Mouse (Mus musculus) frontal cortex, postnatal 36 days (tissue): Measurements from ENCODE around the gene Fam204a.

Experiments used
- DNase-seq, 2 experiments: peaks; one replicate each; pipeline ENCODE4 v3.0.0; 2022; ENCODE audit warnings: low spot score in 2 of 2

Gene Fam204a

GRCm38 (mm10) chr19:60160611-60161274 lies 65.8 kb downstream of the Fam204a start:
- DNase-seq: no peak

DNA sequence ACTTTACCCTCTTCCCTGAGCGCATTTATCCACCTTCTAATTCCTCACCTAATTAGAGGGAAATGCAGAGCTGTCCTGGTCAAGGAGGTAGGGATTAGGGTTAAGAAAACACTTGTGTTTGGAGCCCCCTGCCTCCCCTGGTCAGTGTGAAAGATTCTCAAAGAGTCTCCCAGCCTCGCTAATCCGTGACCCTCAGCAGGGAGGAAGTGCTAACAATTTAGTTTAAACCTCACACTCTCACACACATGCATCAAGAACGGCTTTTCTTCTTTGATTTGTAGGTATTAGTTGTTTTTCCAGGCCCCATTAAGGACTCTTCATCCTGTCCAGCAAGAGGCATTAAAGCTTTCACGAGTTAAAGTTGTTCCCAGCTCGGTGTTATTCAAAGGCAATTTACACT lies 66.7 kb downstream of the Fam204a start:
- DNase-seq: no peak

GRCm38 (mm10) chr19:60155266-60155665 lies 71.2 kb downstream of the Fam204a start:
- no peak for DNase-seq

GRCm38 (mm10) chr19:60153096-60153495 lies 73.4 kb downstream of the Fam204a start:
- DNase-seq: no peak

DNA sequence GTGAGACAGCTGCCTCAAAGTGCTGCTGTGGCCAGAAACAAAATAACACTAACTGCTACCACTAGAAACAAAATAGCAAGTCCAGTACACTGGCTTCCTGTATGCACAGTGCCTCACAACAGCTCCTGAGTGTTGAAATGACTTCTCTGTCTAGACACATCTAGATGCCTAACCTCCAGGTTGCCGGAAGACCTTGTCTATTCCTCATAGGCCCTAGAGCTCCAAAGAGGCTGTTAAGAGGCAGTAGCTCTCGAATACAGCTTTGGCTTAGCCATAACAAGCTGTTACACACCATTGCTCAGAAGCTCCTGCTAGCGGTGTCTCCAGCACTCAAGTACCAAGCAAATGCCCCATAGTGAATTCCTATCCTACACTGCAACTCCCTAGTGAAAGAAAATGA lies 76.4 kb downstream of the Fam204a start:
- DNase-seq: no peak

DNA sequence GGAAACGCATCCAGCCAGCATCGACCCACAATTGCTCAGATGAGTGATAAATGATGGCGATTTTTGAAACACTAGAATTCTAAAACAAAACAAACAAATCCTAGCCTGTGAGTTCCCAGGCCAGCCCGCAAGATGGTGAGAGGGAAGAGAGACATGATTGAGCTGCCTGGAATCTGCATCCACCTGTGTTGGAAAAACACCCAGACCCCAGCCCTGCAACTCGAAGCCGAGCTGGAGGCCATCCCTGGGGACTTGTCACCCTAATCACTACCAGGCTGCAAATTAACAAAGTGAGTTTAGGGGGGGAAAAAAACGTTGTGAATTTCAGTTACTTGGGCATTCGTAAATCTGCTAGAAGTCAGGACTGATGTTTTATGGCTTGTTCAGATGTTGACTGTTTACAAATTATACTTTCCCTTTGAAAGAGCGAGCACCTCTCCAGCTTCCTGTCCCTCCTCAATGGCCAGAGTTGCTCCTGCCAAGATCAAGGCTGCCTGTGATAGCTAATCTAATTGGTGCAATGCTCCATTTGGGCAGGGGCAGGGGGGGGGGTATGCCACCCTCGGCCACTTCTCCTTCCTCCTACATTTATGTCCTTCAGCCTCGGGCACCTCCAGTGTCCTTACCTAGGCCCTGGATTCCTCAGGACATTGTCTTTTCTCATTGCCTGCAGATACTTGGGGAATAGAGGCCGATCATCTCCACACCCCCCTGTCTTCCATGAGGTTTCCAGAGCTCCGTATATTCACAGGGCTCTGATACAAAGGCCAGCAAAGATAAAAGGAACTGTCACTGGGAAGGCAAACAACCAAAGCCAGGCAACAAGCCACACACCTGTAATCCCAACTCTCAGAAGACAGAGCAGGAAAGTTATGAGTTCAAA lies 77.2 kb downstream of the Fam204a start:
- no peak for DNase-seq
